Mouse (Mus musculus) megakaryocyte, embryonic 14.5 days (primary cell): ENCODE results near the gene Gng13.

ENCODE experiments used
- FLI1 ChIP-seq: IDR thresholded peaks from 2 replicates; pipeline ENCODE4 v1.6.1; 2012; ENCODE audit warnings: low read length, inconsistent platforms, mixed read lengths
- GATA1 ChIP-seq: IDR thresholded peaks from 3 replicates; pipeline ENCODE4 v1.6.1; 2012; ENCODE audit warnings: mixed read lengths, low read length, inconsistent platforms, borderline replicate concordance

GRCm38 (mm10) chr17:25723919-25724318, 6.9 kb downstream of the Gng13 start:
- TF ChIP-seq GATA1 = no peak
- TF ChIP-seq FLI1 = no peak
